Mouse (Mus musculus): ENCODE measurements around the gene Zzz3.
"Not testable (repeated sequence)": the region's sequence is repeated elsewhere in the genome, so short reads cannot be mapped to it uniquely, and the experiment has no call there.

Gene Zzz3

DNA sequence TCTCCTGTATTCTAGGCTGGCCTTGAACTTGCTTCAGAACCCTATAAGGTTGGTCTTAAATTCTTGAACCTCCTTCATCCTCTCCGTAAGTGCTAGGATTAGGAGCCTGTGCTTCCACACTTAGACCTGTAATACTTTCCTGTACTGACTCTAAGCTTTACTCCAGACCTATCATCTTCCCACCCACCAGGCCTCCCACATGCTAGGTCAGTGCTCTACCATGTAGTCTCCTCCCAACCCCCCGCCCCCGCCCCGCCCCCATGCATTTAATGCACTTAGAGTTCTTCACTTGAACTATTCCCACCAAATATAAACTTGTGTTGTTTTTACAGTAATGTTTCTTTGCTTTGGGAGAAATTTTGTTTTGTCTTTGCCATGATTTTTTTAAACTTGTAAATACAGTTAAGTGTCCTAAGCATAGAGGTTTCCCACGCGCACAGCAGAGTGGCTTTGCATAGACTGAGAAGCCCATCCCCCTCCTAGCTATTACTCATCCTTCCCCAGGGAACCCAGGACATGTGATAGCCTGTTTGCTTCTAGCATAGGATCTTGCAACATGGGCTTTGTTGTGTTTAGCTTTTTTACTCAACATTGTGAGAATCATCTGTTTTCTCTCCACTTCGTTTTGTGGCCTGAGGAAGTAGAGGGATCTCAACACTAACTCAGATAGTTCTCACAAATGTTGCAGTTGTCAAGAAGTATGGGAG, 6.8 kb downstream of the Zzz3 start:
- DNase-seq, result peak; percentile 18

- DNase-seq, result no peak
Observed at GRCm38 (mm10) chr3:152402671-152403066, 7.4 kb downstream of the Zzz3 start.

GRCm38 (mm10) chr3:152403827-152404226, 8.6 kb downstream of the Zzz3 start:
- no peak for DNase-seq

DNA sequence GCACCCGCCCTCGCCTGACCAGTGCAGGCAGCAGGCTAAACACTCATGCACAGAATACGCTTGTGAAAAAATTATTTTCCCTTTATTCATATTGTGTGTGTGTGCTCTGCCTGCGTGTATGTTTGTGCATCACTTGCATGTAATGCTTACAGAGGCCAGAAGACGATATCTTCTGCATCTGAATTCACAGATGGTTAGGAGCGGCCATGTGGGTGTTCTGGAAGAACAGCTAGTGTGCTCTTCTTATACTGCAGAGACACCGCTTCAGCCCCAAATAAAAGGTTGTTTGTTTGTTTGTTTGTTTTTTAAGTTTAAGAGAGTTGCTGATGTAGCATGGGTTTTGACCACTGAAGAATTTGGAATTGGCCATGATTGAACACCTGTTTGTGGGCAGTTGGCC, 10.1 kb downstream of the Zzz3 start:
- DNase-seq, result no peak

GRCm38 (mm10) chr3:152405978-152406640, 10.8 kb downstream of the Zzz3 start:
- DNase-seq, result no peak

DNA sequence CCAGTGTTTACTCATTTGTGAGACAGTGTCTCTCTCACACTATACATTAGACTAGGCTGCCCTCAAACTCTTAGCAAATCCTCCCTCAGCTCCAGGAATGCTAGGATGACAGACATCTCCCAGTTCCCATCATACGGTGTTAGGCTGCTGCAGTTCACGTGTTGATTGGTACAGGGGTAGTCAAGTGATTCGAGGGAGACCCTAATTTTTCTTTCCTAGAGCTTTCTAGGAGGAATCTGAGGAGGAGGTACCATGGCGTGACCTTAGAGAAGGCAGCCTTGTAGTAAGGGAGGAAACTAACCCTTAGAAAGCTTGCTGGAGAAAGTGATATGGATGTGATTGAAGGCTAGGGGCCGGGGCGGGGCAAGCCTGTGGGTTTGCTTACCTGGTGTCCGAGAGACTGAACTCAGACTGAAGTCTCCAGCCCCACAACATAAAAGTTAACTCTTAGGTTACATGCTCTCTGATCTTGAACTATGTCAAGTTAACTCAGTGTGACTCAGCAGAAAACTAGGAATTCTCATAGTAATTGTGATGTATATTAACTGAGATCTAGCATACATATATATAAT, 15.8 kb downstream of the Zzz3 start:
- DNase-seq, result no peak

- no peak for DNase-seq
Observed at GRCm38 (mm10) chr3:152412362-152412761, 17.1 kb downstream of the Zzz3 start.

DNA sequence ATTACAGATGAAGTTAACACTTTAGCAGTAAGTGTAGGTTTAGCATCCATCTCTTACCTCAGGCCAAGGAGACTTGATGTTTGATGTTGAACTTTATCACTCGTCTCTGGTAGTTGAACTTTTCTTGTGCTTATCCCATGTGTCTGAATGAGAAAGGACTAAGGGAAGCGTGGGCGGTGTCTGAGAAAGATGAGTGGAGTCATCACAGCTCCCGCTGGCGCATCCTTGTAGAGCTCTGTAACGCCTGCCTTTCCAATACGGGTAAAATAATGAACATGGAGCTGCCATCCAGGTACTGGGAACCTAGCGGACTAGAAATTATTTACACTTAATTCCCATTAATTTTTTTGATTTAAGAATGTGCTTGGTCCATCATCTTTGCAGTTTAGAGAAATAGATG, 33.7 kb downstream of the Zzz3 start:
- DNase-seq, result no peak

- no peak for DNase-seq
Observed at GRCm38 (mm10) chr3:152432677-152433076, 37.4 kb downstream of the Zzz3 start.

DNA sequence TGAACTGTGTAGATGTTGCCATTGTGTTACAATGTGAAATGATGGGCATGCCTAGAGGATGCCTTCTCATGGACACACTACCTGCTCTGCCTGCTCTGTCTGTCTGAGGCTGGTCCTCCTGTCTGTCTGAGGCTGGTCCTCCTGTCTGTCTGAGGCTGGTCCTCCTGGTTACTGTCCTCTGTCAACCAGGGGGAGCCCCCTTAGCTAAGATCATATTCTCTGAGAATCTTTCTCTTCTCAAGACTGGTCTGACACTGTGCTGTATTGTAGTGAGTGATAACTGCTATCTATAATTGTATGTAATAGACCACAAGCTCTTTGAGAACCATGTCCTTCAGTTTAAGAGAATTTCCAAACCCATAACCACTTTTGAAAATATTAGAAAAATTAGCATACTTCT, 40.3 kb downstream of the Zzz3 start:
- DNase-seq, result no peak

GRCm38 (mm10) chr3:152438068-152438467, 42.8 kb downstream of the Zzz3 start:
- DNase-seq, result no peak

DNA sequence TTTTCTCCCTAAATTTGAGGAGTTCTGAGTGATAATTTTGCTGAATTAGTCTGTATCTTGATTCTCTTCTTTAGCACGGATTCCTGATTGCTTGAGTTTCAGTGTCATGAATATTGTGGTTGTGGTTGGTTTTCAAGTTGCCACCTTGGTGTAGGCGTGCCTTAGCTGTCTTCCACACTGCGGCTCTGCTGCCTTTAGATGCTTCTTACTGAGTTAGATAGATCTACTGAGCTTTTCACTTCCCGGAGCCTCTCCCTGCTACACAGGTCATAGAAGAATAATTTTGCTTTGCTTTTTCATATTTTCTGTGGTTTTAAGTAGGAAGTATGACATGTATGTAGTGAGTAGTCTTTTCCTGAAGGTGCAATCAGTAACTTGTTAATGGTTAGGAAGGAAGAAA, 47.5 kb downstream of the Zzz3 start:
- no peak for DNase-seq

DNA sequence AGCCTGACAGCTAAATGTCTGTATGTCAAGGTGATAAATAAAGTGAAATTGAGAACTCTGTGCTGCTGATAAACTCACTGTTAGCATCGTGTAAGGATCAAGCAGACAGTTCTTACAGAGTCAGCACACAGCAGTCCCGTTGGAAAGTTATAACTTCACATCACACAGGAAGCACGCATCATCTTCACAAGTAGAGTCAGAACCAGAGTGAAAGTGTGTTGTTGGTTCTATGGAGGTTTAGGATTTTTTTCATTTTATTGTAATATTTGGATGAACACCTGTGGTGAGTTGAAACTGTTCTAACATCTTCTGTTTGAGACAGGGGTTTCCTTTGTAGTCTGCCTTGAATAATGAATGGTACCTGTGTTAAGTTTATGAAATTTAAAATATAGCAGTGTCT, 48.8 kb downstream of the Zzz3 start:
- DNase-seq, result no peak

DNA sequence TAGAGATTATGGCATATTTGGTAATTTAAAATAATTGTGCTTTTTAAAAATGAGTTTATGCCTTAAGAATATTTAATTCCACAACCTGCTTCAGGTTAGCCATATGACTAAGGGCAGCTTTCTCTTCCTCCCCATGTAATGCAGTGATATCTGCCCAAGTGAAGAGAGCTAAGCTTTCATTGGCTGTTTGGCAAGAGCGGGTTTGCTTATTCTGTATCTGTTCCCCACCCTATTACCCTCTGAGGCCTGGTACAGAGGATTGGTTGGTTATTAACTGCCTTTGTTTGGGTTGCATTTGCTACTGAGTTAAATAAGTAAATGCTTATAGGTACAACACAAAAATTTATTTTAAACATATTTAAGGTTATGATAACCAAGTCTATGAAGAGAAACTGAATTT, 51.7 kb downstream of the Zzz3 start:
- DNase-seq, result no peak

DNA sequence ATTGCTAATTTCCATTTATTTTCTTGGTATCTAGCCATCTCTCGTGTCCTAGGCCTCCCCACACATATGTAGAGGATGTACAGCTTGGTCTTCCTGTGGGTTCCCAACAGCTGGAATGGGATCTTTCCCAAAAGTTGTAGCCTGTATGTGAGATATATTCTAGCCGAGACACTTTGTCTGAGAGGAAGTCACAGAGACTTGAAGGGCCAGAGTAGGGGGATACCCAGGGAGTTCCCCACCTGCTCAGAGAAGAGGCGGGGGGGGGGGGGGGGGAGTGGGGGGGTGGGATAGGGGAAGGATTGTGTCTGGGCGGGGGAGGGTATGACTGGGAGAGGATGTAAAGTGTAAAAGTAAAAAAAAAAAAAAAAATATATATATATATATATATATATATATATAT, 57.9 kb downstream of the Zzz3 start:
- DNase-seq, result no peak

DNA sequence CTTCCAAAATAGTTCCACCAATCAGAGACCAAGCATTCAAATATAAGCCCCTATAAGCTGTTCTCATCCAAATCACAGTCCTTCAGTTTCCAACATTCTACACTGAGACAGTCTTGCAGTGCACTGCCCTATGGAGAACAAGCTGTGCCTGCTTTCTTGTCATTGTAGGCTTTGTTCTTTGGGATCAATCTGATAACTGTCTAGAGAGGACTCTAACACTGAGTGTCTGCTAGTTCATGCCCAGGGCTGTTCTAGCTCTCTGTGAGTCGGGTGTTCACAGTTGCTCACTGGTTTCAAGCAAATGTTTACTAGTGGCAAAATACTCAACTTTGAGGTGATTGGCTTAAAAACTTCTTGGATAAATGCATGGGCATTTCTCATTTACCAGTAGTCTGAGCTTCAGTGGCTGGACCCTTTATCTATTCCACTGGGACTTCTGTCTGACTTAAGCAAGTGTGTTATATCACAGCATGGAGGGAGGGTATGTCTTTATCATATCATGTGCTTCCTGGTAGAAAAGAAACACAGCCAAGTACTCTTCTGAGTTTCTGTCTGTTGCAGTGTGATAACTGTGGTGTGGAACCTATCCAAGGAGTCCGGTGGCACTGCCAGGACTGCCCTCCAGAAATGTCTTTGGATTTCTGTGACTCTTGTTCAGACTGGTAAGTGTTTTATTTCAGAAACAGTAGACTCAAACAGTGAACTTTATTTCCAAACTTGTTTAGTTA, 62.2 kb downstream of the Zzz3 start:
- DNase-seq, result no peak

DNA sequence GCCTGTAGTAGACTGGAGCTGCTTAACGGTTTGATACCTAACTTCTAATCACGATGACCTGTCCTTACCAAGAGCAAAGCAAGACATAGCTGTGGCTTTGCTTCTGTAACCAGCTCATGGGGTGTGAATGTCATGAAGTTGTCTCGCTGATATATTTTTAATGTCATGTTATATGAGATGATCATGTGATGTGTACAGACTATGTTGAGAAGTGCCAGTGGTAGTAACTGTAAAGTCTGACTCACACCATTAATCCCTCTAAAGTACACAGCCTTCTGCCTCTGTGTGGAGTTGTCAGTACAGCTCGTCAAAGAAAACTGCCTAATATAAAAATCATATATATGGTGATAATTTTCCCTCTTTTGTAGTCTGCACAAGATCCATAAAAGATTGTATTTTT, 63.6 kb downstream of the Zzz3 start:
- DNase-seq, result not testable (repeated sequence)

GRCm38 (mm10) chr3:152460802-152461201, 65.5 kb downstream of the Zzz3 start:
- no peak for DNase-seq

GRCm38 (mm10) chr3:152462038-152462547, 66.8 kb downstream of the Zzz3 start:
- DNase-seq, result no peak

GRCm38 (mm10) chr3:152462900-152463299, 67.6 kb downstream of the Zzz3 start:
- DNase-seq, result no peak

- no peak for DNase-seq
Observed at GRCm38 (mm10) chr3:152464462-152464861, 69.2 kb downstream of the Zzz3 start.

- DNase-seq, result no peak
Observed at GRCm38 (mm10) chr3:152465338-152465737, 70.1 kb downstream of the Zzz3 start.

DNA sequence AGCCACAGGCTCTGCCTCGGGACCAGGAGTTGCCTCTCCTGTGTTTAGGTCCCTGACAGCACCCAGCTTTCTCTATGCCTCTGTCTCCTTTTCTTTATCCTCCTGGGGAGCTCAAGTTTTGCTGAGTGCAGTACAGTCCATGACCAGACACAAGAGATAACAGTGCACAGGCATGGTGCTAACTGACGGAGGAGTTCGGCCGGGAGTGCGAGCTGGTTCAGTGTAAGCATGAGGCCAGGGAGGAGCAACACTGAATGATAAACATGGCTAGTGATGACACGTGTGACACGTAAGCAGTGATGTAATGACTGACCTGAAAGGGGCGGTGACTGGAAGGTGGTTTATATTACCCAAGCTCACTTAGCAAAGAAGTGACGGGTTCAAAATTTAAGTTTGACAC, 71.6 kb downstream of the Zzz3 start:
- no peak for DNase-seq

- DNase-seq, result no peak
Observed at GRCm38 (mm10) chr3:152467312-152467711, 72.0 kb downstream of the Zzz3 start.

Data from cerebellum, adult 9-10 months (tissue).